Mouse (Mus musculus): ENCODE data around the gene Senp7.
A peak's percentile ranks its signal among the peaks of the same experiment; 100 is the strongest.
"Not testable (repeated sequence)": the region's sequence is repeated elsewhere in the genome, so short reads cannot be mapped to it uniquely, and the experiment has no call there.

Senp7 gene

GRCm38 (mm10) chr16:56134149-56134548 is 86.0 kb downstream of the Senp7 start:
- no peak for DNase-seq (ENCODE audit: low read depth)

- DNase-seq (ENCODE audit: low read depth) = not testable (repeated sequence)
These were observed 89.5 kb downstream of the Senp7 start for GRCm38 (mm10) chr16:56137672-56138071.

DNA sequence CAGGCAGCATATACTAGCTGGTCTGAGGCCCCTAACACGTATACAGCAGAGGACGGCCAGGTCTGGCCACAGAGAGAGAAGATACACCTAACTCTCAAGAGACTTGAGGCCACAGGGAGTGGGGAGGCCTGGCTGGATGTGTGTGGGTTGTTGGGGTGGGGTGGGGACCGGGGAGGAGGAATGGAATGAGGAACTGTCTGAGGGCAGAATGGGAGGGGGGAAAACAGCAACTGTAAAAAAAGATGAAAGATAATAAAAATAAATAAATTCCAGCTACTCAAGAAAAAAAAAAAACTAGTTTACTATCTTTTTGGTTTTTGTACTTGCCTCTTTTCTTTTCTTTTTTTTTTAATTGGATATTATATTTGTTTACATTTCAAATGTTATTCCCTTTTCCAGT is 91.8 kb downstream of the Senp7 start:
- no peak for DNase-seq (ENCODE audit: low read depth)

GRCm38 (mm10) chr16:56144876-56145555 is 96.9 kb downstream of the Senp7 start:
- DNase-seq (ENCODE audit: low read depth) = no peak

GRCm38 (mm10) chr16:56147679-56148078 is 99.5 kb downstream of the Senp7 start:
- no peak for DNase-seq (ENCODE audit: low read depth)

DNA sequence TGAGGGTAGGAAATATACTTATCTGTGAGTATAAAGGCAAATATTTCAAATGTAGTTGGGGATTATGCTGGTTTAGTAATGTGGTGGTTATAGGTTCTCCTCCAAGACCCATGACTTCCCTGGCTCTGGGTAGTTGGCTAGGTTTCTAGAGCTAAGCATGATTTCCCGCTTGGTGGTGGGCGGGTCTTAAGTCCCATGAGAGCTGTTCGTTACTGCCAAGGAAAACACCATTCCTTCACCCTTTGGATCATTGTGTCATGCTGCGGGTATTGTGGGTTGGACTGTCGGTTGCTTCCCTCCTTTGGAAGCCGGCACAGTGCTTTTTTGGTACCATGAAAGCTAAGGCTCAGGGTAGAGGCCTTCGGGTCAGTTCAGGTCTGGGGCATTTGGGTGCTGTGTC is 115.3 kb downstream of the Senp7 start:
- peak; percentile 56 for DNase-seq (ENCODE audit: low read depth)

DNA sequence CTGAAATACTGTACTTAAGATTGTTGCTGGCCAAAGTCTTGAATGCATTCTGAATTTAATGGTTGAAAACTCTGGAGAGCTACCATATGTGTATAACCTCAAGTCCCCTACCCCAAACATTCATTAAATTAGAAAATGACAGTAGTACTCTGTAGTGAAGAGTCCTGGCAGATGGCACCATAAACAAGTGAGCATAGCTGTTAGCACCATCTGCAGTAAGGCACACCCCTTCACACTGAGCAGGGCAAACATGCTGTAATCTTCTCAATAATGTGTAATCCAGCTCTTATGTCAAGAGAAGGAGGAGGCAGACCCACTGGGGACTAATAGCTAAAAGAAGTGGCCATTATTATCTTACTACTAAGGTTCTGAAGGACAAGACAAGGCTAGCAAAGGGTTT is 122.1 kb downstream of the Senp7 start:
- DNase-seq (ENCODE audit: low read depth) = no peak

DNA sequence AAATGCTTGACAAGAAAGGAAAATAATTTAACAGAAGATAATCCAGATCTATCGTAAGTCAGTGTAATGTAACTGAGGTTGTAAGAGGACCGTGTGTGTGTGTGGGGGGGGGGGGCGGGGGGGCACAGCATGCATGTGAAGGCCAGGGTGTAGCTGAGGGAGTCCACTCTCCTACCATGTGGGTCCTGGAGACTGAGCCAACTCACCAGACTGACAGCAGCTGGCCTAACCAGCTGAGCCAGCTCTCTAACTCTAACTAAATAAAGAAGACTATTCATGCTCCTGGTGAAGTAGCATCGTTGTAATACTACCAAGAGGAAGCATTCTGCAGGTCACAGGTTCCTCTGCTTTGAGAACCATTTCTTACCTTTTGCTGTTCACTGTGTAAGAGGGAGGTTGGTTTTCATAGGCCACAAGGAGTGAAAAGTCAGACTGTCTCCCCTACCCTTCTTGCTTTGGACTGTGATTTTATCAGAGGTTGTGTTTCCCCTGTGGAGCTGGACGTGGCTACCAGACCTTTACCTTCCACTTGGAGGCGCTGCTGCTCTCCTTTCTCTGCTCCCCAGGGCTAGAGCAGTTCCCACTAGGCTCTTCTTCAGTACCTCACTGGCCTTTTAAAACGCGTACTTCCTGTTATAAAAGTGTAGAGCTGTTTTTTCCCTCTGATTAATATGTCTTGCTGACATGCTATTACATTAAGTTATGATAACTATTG is 127.9 kb downstream of the Senp7 start:
- peak; percentile 9 for DNase-seq (ENCODE audit: low read depth)

DNA sequence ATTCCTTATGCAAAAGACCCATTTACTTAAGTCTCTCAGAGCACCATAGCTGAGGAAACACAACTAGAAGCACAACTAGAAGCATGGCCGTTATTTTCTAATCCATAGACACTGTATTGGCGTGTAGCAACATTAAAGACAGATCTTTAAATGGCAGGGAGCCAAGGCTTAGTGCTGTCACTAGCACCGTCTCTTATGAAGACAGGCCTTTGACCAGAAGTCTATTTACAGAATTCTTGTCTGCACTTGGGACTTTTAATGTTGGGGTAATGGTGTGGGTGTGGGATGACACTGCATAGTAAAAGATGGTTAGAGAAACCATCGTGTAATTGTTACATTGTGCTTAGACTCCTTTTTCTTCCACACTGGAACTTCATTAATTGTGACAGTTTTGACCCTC is 138.7 kb downstream of the Senp7 start:
- no peak for DNase-seq (ENCODE audit: low read depth)

DNA sequence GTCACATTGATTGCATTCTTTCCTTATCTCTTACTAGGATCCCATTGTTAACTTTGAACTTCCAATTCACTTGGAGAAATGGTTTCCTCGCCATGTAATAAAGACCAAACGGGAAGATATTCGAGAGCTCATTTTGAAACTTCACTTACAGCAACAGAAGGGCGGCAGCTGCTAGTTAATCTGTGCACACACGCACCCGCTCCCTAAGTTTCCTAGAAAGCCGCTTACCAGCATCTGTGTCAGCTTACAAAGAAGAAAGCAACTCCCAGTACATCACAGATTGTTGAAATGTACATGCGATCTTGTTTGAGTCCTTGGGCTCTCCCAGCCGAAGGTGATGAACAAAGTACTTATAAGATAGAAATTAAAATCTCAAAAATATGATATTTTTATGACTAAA is 140.1 kb downstream of the Senp7 start:
- no peak for DNase-seq (ENCODE audit: low read depth)

DNA sequence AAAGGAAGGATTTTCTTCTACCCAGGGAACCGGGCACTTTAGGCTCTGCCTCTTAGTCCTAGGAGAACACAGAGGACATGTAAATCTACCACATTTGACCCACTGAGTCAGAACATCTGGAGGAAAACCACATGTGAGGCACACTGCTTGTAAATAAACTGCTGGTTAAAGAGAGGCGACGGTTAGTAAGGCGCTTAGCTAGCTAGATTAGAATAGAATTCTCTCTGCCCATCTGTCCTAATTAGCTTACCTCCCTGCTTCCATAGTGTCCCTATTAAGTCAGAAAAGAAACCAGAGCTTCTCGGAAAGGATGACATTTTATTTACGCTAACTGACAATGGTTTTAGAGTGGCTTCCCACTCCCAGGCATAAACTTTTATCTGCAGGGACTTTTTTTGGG is 155.9 kb downstream of the Senp7 start, which contains the start of gene Impg2:
Gene Impg2, plus strand, starts transcription at position 263 of the 400 bp plus-strand sequence.
- no peak for DNase-seq (ENCODE audit: low read depth)

- no peak for DNase-seq (ENCODE audit: low read depth)
These were observed 164.6 kb downstream of the Senp7 start for GRCm38 (mm10) chr16:56212740-56213139.

- DNase-seq (ENCODE audit: low read depth) = no peak
These were observed 179.5 kb downstream of the Senp7 start for GRCm38 (mm10) chr16:56227686-56228085.

- no peak for DNase-seq (ENCODE audit: low read depth)
These were observed 181.3 kb downstream of the Senp7 start for GRCm38 (mm10) chr16:56229455-56229854.

DNA sequence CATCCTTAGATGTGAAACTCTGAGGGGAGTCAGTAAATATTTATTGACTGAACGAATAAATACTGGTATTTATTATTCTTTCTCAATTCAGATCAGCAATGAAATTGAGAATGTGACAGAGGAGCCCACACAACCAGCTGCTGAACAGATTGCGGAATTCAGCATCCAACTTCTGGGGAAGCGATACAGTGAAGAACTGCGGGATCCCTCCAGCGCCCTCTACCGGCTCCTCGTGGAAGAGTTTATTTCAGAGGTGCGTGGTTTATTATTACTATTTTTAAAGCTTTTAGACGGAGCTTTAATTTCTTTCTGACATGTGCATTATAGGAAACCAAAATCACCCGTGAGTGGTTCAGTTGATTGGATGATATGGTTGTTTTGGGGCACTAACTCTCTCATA is 183.2 kb downstream of the Senp7 start:
- peak; percentile 21 for DNase-seq (ENCODE audit: low read depth)

GRCm38 (mm10) chr16:56232736-56233135 is 184.6 kb downstream of the Senp7 start:
- no peak for DNase-seq (ENCODE audit: low read depth)

Data from NIH3T3 (cell line).